Mouse (Mus musculus) testis, adult 2 months (tissue): ENCODE results near the gene Ccl26.

Experiments
- CTCF ChIP-seq: fragments of 200-500 bp; IDR thresholded peaks from 2 replicates; pipeline ENCODE4 v1.5.1; 2012; ENCODE audit warnings: low read depth, mild to moderate bottlenecking, inconsistent platforms, low read length, moderate library complexity; ENCODE audit not compliant: control insufficient read depth, insufficient read depth, insufficient replicate concordance
- POLR2A ChIP-seq: fragments of 200-500 bp; IDR thresholded peaks from 2 replicates; pipeline ENCODE4 v1.6.1; 2012; ENCODE audit warnings: low read depth, mild to moderate bottlenecking, inconsistent platforms, low read length, moderate library complexity; ENCODE audit not compliant: control insufficient read depth

DNA sequence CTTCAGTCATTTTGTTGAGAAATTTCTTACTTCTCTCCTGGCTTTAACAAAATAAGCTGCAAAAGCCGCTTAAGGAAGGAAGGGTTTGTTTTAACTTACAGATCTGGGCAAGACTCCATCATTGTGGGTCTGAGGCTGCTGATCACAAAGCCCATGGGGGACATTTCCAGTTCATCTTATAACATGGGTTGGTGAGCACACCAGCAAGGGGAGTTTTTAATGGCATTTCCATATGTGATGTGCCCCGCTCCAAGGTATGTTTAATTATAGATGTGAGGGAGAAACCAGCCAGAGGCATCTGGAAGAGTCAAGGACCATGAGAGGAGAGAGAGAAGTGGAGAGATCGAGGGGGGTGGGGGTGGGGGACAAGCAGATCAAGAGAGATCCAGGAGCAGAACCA, 5.7 kb downstream of the Ccl26 start:
- TF ChIP-seq POLR2A, result no peak
- no peak for TF ChIP-seq CTCF
